Mouse (Mus musculus) midbrain, postnatal 0 days (tissue): ENCODE data around the gene Rab3ip. TPM values are rescaled to one million over a fixed set of nuclear protein-coding genes. Genes with fewer than 3 reads are reported as not detected.

Experiments used
- ATAC-seq: fragments of 200-750 bp; cut with Nextera tagmentation; 2 replicates; pipeline ENCODE4 v1.8.0; 2017; ENCODE audit warnings: moderate number of reproducible peaks, mild to moderate bottlenecking, moderate TSS enrichment, moderate library complexity; ENCODE audit not compliant: low FRiP score
- DNase-seq: peaks from one replicate; pipeline ENCODE4 v3.0.0-alpha.2; 2015; ENCODE audit warnings: low spot score
- H3K27ac ChIP-seq: fragments of 300-500 bp; sonication (generic); 2 replicates; pipeline ENCODE4 v1.5.1; 2014; ENCODE audit warnings: low read depth, mild to moderate bottlenecking, low read length, mixed read lengths
- H3K27me3 ChIP-seq: fragments of 300-500 bp; sonication (generic); 2 replicates; pipeline ENCODE4 v1.6.1; 2014; ENCODE audit warnings: low read length, control low read depth, mixed read lengths; ENCODE audit not compliant: insufficient read depth
- H3K36me3 ChIP-seq: fragments of 300-500 bp; sonication (generic); 2 replicates; pipeline ENCODE4 v1.6.1; 2014; ENCODE audit warnings: low read length, control low read depth, mixed read lengths; ENCODE audit not compliant: insufficient read depth
- H3K4me1 ChIP-seq: fragments of 300-500 bp; sonication (generic); 2 replicates; pipeline ENCODE4 v1.6.1; 2014; ENCODE audit warnings: mild to moderate bottlenecking, control low read depth, antibody characterized with exemption, low read length, mixed read lengths; ENCODE audit not compliant: insufficient read depth
- H3K4me2 ChIP-seq: fragments of 300-500 bp; sonication (generic); 2 replicates; pipeline ENCODE4 v1.6.1; 2014; ENCODE audit warnings: low read depth, mild to moderate bottlenecking, low read length, mixed read lengths; ENCODE audit not compliant: poor library complexity, severe bottlenecking
- H3K4me3 ChIP-seq: fragments of 300-500 bp; sonication (generic); 2 replicates; pipeline ENCODE4 v1.5.1; 2014; ENCODE audit warnings: low read depth, mild to moderate bottlenecking, low read length, moderate library complexity
- H3K9ac ChIP-seq: fragments of 300-500 bp; sonication (generic); replicated peaks from 2 replicates; pipeline ENCODE4 v1.6.1; 2014; ENCODE audit warnings: mild to moderate bottlenecking, low read length, moderate library complexity, mixed read lengths; ENCODE audit not compliant: poor library complexity, severe bottlenecking
- H3K9me3 ChIP-seq: fragments of 300-500 bp; sonication (generic); 2 replicates; pipeline ENCODE4 v1.6.1; 2016; ENCODE audit warnings: low read length, control low read depth
- CTCF ChIP-seq: IDR thresholded peaks from 2 replicates; pipeline ENCODE4 v1.5.1; 2016; ENCODE audit warnings: antibody characterized with exemption, mild to moderate bottlenecking
- WGBS: fragments of 180-500 bp; shearing (Covaris S2); extraction: QIAGEN DNeasy Blood & Tissue Kit; methylation state at CpG from one replicate; pipeline ENCODE4 v1.1.7; 2014; 5-methylcytosine and 5-hydroxymethylcytosine counted together
- polyA plus RNA-seq: library from polyadenylated mRNA; unstranded; fragments of >200 nt; fragmentation: Nextera tagmentation; extraction: Ambion mirVana; gene quantifications from 2 replicates; pipeline ENCODE4 v1.2.1, GENCODE M21; 2015
- total RNA-seq: library from RNA; depleted of rRNA; stranded (reverse); fragments of >200 nt; gene quantifications from 2 replicates; pipeline ENCODE4 v1.2.3, GENCODE M21; 2014

The Rab3ip gene
- total and polyA plus RNA-seq, 2 experiments from 2014 or later: 34.6 to 142 TPM

DNA sequence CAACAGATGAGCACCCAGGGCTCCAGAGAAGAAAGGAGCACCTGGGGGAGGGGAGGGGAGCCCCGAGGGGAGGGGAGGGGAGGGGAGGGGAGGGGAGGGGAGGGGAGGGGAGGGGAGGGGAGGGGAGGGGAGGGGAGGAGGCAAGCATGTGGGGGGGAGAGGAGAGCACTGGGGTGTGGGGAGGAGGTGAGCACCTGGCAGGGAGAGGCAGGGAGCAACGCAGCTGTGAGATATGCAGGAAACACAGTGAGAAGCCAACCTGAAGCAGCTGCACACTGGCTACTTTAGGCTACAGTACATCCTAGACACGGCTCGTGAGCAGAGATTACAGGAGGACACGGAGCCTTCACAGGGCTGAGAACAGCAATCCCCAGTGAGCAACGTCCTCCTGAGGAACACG lies 19.6 kb downstream of the Rab3ip start:
- H3K27me3 ChIP-seq: no peaks in the 10 kb centered on the region
- no peak overlapping the region for H3K9ac ChIP-seq
- no peaks in the 10 kb centered on the region for H3K9me3 ChIP-seq
- no peak overlapping the region for H3K4me3 ChIP-seq
- no peak overlapping the region for H3K27ac ChIP-seq
- H3K4me1 ChIP-seq: no peaks in the 10 kb centered on the region
- 90% methylated on average over 6 of the region's 7 CpGs for WGBS
- no peak for TF ChIP-seq CTCF
- H3K4me2 ChIP-seq: no peak overlapping the region
- H3K36me3 ChIP-seq: peaks cover 11% of the 10 kb centered on the region
- ATAC-seq (no peak), DNase-seq (no peak)

DNA sequence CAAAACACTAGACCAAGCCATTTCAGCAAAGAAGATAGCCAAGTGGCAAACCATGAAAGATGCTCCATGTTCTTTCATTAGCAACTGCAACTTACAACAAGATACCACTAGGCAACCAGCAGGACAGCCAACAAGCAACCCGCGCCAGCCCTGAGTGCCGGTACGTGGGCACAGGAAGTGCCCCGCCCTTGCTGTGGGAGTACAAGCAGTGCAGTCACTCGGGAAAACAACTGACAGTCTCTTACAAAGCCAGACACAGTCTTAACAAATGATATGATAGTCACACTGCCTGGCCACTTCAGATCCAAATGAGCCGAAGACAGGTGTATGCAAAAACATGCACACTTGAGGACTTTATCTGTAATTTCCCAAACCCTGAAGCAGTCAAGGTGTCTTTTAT lies 20.1 kb downstream of the Rab3ip start:
- Histone ChIP-seq H3K9me3 (no peaks in the 10 kb centered on the region), H3K4me2 (no peak overlapping the region), H3K27ac (no peak overlapping the region), H3K4me3 (no peak overlapping the region), H3K27me3 (no peaks in the 10 kb centered on the region), H3K36me3 (peaks cover 11% of the 10 kb centered on the region), H3K9ac (no peak overlapping the region), H3K4me1 (no peaks in the 10 kb centered on the region)
- 91% methylated on average over 7 of the region's 7 CpGs for WGBS
- TF ChIP-seq CTCF: no peak
- ATAC-seq: no peak
- DNase-seq: no peak

DNA sequence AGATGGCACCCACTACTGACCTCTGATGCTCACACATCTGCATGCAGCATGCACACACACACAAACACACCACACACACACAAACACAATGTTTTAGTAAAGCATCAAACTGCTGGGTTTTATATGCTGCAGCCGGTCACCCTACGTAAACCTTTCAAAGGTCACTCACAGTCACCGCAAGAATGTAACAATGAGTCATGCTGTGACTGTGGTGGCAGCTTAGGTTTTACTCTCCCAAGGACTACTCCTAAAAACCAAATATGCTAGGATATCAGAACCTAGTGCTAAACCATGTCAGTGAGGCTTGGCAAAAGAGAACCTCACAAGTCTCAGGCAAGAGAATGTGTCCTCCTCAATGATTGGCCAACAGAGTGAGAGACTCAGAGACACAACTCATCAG lies 21.7 kb downstream of the Rab3ip start:
- Histone ChIP-seq H3K27me3 (no peaks in the 10 kb centered on the region), H3K27ac (no peak overlapping the region), H3K36me3 (peaks cover 12% of the 10 kb centered on the region; the same call in 1 of the 2 replicates), H3K4me2 (no peak overlapping the region), H3K9ac (no peak overlapping the region), H3K9me3 (no peaks in the 10 kb centered on the region), H3K4me3 (no peak overlapping the region), H3K4me1 (no peaks in the 10 kb centered on the region)
- ATAC-seq (no peak), DNase-seq (no peak)
- no peak for TF ChIP-seq CTCF
- WGBS: 92% methylated on average over 3 of the region's 3 CpGs

DNA sequence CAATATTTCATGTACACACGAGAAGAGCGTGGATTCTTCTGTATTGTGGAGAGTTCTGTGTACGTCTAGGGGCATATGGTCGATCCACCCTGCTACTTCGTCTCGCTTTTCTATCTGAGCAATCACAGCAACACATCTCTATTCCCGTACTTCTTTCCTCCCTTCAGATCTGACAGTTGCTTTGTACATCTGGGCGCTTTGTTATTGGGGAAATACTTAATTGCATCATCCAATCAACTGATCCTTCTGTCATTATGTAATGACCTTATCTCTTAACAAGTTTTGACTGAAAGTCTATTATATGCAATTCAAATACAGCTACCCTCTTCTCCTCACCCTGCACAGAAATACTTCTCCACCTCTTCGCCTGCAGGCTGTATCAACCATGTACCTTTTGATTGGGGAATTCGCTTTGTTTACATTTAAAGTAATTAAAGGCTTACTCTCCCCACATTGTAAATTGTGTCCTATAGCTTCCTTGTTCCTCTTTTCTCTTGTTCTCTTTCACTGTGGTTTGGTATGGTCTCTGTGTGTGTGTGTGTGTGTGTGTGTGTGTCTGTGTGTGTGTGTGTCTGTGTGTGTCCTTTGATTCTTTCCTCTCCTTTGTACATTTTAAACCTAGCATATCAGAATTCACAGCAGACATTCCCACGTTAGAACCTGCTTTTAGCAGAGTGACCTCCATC lies 24.0 kb downstream of the Rab3ip start:
- ATAC-seq (no peak), DNase-seq (no peak)
- Histone ChIP-seq H3K9me3 (no peaks in the 10 kb centered on the region), H3K27ac (no peak overlapping the region), H3K4me3 (no peak overlapping the region), H3K4me1 (no peaks in the 10 kb centered on the region), H3K4me2 (no peak overlapping the region), H3K9ac (no peak overlapping the region), H3K27me3 (no peaks in the 10 kb centered on the region), H3K36me3 (peaks cover 10% of the 10 kb centered on the region; the same call in 1 of the 2 replicates)
- TF ChIP-seq CTCF: no peak
- WGBS: 90% methylated on average over 11 of the region's 11 CpGs

DNA sequence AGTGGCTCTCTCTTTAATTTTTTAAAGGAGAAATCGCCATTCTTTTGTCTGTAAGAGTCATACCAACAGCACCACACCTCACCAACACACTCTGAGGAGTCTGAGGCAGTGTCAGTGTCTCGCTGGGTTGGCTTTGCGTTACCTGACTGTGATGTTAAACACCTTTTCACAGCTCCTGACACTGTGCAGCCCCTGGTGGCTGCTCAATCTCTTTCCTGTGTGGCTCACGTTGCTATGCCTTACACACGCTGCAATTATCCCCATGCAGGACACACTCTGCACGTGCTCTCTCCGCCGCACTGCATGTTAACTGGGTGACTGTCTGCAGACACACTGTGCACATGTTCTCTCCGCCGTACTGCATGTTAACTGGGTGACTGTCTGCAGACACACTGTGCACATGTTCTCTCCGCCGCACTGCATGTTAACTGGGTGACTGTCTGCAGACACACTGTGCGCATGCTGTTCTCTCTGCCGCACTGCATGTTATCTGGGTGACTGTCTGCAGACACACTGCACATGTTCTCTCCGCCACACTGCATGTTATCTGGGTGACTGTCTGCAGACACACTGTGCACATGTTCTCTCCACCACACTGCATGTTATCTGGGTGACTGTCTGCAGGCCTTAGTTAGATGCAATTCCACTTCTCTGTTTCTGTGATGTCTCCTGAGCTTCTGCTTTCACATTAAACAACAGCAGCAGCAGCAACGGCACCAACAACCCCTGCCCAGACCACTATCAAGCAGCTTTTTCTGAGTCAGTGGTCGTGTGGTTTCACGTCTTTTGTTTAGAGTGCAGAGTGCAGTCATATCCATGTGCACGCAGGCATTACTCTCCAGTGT lies 26.7 kb downstream of the Rab3ip start:
- no peak for DNase-seq

DNA sequence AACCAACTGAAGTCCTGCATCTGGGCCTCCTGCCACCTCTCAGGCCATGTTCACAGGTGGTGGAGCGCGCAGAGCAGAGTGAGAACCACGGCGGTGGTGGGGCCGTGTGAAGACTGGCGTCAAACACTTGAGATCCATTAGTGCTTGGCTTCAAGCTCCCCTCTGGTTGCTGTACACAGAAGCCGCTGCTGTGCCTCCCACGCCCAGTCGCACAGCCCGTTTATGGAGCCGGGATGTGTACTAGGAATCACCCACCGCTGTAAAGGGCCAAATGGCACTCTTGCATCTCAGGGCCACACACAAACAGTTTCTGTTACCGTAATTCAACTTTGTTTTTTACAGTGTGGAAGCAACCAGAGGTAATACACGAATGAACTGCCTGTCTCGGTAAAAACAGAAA lies 28.4 kb downstream of the Rab3ip start:
- Histone ChIP-seq H3K36me3 (peaks cover 9% of the 10 kb centered on the region; the same call in 1 of the 2 replicates), H3K4me1 (no peaks in the 10 kb centered on the region), H3K4me2 (no peak overlapping the region), H3K9me3 (no peaks in the 10 kb centered on the region), H3K9ac (no peak overlapping the region), H3K4me3 (no peak overlapping the region), H3K27me3 (no peaks in the 10 kb centered on the region), H3K27ac (no peak overlapping the region)
- TF ChIP-seq CTCF: no peak
- no peak for DNase-seq
- no peak for ATAC-seq
- 93% methylated on average over 15 of the region's 15 CpGs for WGBS

More for the DNA sequence above, 26.7 kb downstream of the Rab3ip start:
- Histone ChIP-seq H3K4me2 (no peak overlapping the region), H3K4me1 (no peaks in the 10 kb centered on the region), H3K9ac (no peak overlapping the region), H3K4me3 (no peak overlapping the region), H3K9me3 (no peaks in the 10 kb centered on the region), H3K27me3 (no peaks in the 10 kb centered on the region), H3K36me3 (peaks cover 13% of the 10 kb centered on the region; the same call in 1 of the 2 replicates), H3K27ac (no peak overlapping the region)
- WGBS: 92% methylated on average over 19 of the region's 19 CpGs
- no peak for TF ChIP-seq CTCF
- no peak for ATAC-seq
